Mouse (Mus musculus) hindbrain, embryonic 11.5 days (tissue): Measurements from ENCODE around the gene Cbfb. TPM values are rescaled to one million over a fixed set of nuclear protein-coding genes. Genes with fewer than 3 reads are reported as not detected.

ENCODE experiments used
- ATAC-seq: fragments of 200-750 bp; cut with Nextera tagmentation; 2 replicates; pipeline ENCODE4 v1.8.0; 2017; ENCODE audit warnings: mild to moderate bottlenecking, moderate TSS enrichment, moderate library complexity; ENCODE audit not compliant: low FRiP score
- DNase-seq: peaks from one replicate; pipeline ENCODE4 v3.0.0-alpha.2; 2015; ENCODE audit warnings: low spot score
- H3K27ac ChIP-seq: fragments of 300-500 bp; sonication (generic); 2 replicates; pipeline ENCODE4 v1.5.1; 2014; ENCODE audit warnings: mild to moderate bottlenecking, low read depth, low read length
- H3K27me3 ChIP-seq: fragments of 300-500 bp; sonication (generic); 2 replicates; pipeline ENCODE4 v1.6.1; 2014; ENCODE audit warnings: mild to moderate bottlenecking, low read length, moderate library complexity, mixed read lengths; ENCODE audit not compliant: control insufficient read depth, insufficient read depth
- H3K36me3 ChIP-seq: fragments of 300-500 bp; sonication (generic); 2 replicates; pipeline ENCODE4 v1.6.1; 2014; ENCODE audit warnings: mild to moderate bottlenecking, low read length, moderate library complexity, mixed read lengths; ENCODE audit not compliant: control insufficient read depth, insufficient read depth
- H3K4me1 ChIP-seq: fragments of 300-500 bp; sonication (generic); replicated peaks from 2 replicates; pipeline ENCODE4 v1.6.1; 2014; ENCODE audit warnings: low read length, mixed read lengths; ENCODE audit not compliant: control insufficient read depth, insufficient read depth
- H3K4me2 ChIP-seq: fragments of 300-500 bp; sonication (generic); replicated peaks from 2 replicates; pipeline ENCODE4 v1.6.1; 2014; ENCODE audit warnings: mild to moderate bottlenecking, low read depth, low read length
- H3K4me3 ChIP-seq: fragments of 300-500 bp; sonication (generic); 2 replicates; pipeline ENCODE4 v1.5.1; 2014; ENCODE audit warnings: low read depth, low read length
- H3K9ac ChIP-seq: fragments of 300-500 bp; sonication (generic); 2 replicates; pipeline ENCODE4 v1.6.1; 2014; ENCODE audit warnings: low read depth, low read length
- H3K9me3 ChIP-seq: fragments of 300-500 bp; sonication (generic); 2 replicates; pipeline ENCODE4 v1.6.1; 2016; ENCODE audit warnings: low read length; ENCODE audit not compliant: control insufficient read depth
- WGBS: fragments of 180-500 bp; shearing (Covaris S2); extraction: QIAGEN DNeasy Blood & Tissue Kit; methylation state at CpG from one replicate; pipeline ENCODE4 v1.1.7; 2014; 5-methylcytosine and 5-hydroxymethylcytosine counted together
- polyA plus RNA-seq: library from polyadenylated mRNA; unstranded; fragments of >200 nt; fragmentation: Nextera tagmentation; extraction: Ambion mirVana; gene quantifications from 2 replicates; pipeline ENCODE4 v1.2.1, GENCODE M21; 2014

Gene Cbfb
- polyA plus RNA-seq, 1 experiment from 2014 or later = 65.1 TPM

GRCm38 (mm10) chr8:105206766-105207275 is 36.3 kb downstream of the Cbfb start:
- Histone ChIP-seq H3K27ac (no peak overlapping the region), H3K9me3 (no peaks in the 10 kb centered on the region), H3K9ac (no peak overlapping the region), H3K4me2 (no peak overlapping the region), H3K4me3 (no peak overlapping the region), H3K27me3 (no peaks in the 10 kb centered on the region), H3K4me1 (no peaks in the 10 kb centered on the region), H3K36me3 (no peaks in the 10 kb centered on the region)
- WGBS = 85% methylated on average over 7 of the region's 7 CpGs
- no peak for DNase-seq
- ATAC-seq = no peak

DNA sequence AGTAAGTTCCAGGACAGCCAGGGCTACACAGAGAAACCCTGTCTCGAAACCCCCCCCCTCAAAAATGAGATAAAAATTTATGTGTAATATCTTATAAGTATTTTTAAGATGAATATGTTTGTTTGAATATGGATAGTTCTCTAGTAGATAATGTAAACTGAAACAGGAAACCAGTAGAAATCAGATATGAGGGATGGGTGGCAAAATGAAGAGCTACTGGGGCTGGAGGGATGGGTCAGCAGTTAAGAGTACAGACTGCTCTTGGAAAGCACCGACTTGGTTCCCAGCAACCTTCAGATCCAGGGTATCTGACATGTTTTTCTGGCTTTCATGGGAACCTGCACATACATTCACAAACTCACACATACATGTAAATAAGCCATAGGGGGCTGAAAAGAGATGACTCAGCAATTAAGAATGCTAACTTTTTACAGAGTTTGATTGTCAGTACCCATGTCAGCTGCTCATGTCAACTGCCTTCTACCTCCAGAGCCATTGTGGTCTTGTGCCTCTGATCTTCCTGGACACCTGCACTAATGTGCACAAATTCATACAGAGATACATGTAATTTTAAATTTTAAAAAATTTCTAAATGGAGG is 37.3 kb downstream of the Cbfb start:
- Histone ChIP-seq H3K27ac (no peak overlapping the region), H3K36me3 (no peaks in the 10 kb centered on the region), H3K4me3 (no peak overlapping the region), H3K9me3 (no peaks in the 10 kb centered on the region), H3K9ac (no peak overlapping the region), H3K4me2 (no peak overlapping the region), H3K27me3 (no peaks in the 10 kb centered on the region), H3K4me1 (no peaks in the 10 kb centered on the region)
- ATAC-seq (no peak), DNase-seq (no peak)
- WGBS = 96% methylated on average over 2 of the region's 2 CpGs

DNA sequence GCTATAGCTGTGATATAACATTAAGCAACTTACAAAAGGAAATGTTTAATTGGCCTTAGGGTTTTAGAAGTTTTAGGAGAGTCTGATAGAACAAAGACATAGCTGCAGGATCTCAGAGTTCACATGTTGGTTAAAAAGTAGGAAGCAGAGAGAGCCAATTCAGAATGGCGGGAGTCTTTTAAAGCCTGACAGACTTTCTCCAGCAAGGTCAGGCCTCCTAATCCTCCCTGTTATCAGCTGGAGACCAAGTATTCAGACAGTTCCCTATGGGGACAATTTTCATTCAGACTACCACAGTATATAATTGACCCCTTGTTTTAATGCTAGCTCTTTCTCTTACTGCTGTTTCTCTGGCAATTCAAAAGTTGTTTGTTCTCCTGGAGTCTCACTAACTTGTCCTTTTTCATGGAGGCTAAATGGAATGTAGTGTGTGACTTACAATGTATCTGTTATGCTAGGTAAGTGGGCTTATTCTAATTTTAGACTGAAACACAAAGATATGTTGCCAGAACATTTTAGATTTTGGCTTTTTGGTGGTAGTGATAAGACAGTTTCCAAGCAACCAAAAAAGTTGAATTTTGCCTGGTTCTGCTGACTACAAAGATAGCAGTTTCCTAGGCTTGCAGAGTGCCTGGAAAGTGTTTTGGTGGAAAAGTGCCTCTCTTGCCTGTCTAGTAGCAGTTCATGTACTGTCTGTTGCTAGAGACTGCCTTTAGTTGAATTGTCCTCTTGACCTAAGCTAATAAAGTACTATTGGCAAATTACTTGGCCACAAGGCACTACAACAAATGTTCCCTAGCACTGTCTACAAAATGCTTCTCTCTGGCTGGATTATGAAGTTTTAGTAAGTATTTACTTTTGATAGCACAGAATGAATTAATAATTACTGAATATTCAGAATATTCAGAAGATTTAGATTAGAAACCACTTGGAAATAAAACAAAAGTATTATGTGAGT is 39.0 kb downstream of the Cbfb start:
- 75% methylated on average over 1 of the region's 1 CpGs for WGBS
- DNase-seq (no peak), ATAC-seq (no peak)
- no peaks in the 10 kb centered on the region for H3K9me3 ChIP-seq
- H3K36me3 ChIP-seq = no peaks in the 10 kb centered on the region
- no peak overlapping the region for H3K27ac ChIP-seq
- H3K4me2 ChIP-seq = no peak overlapping the region
- H3K27me3 ChIP-seq = no peaks in the 10 kb centered on the region
- no peak overlapping the region for H3K9ac ChIP-seq
- no peak overlapping the region for H3K4me3 ChIP-seq
- H3K4me1 ChIP-seq = no peaks in the 10 kb centered on the region

- Histone ChIP-seq H3K36me3 (no peaks in the 10 kb centered on the region), H3K4me1 (no peaks in the 10 kb centered on the region), H3K9ac (no peak overlapping the region), H3K9me3 (no peaks in the 10 kb centered on the region), H3K4me2 (no peak overlapping the region), H3K27ac (no peak overlapping the region), H3K27me3 (no peaks in the 10 kb centered on the region), H3K4me3 (no peak overlapping the region)
- DNase-seq (no peak), ATAC-seq (no peak)
- WGBS = 96% methylated on average over 5 of the region's 5 CpGs
These were observed 43.6 kb downstream of the Cbfb start for GRCm38 (mm10) chr8:105214104-105214503.

GRCm38 (mm10) chr8:105217926-105218522 is 47.5 kb downstream of the Cbfb start:
- Histone ChIP-seq H3K4me2 (no peak overlapping the region), H3K9me3 (no peaks in the 10 kb centered on the region), H3K9ac (no peak overlapping the region), H3K4me3 (no peak overlapping the region), H3K27me3 (no peaks in the 10 kb centered on the region), H3K36me3 (no peaks in the 10 kb centered on the region), H3K4me1 (no peaks in the 10 kb centered on the region), H3K27ac (no peak overlapping the region)
- DNase-seq = peak; percentile 72
- 80% methylated on average over 5 of the region's 5 CpGs for WGBS
- peak; percentile 30; the same call in 1 of the 2 replicates for ATAC-seq

DNA sequence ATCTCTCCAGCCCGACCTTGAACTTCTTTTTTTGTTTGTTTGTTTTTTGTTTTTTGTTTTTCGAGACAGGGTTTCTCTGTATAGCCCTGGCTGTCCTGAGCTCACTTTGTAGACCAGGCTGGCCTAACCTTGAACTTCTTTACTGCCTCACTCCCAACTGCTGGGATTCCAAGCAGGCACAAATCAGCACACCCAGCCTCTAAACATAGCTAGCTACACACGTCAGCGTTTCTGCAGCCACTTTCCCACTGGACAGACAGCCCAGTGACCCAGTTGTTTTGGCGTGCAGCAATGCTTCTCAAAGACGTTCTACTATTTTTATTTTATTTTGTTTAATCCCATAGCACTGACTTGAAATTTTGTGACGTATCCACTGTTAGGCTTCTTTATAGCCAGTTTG is 53.4 kb downstream of the Cbfb start:
- no peak overlapping the region for H3K27ac ChIP-seq
- peak overlapping the region; percentile 42; the same call in 1 of the 2 replicates for H3K9ac ChIP-seq
- no peaks in the 10 kb centered on the region for H3K36me3 ChIP-seq
- H3K4me2 ChIP-seq = no peak overlapping the region
- peaks cover 4% of the 10 kb centered on the region for H3K4me1 ChIP-seq
- no peaks in the 10 kb centered on the region for H3K9me3 ChIP-seq
- WGBS = 81% methylated on average over 7 of the region's 7 CpGs
- ATAC-seq = no peak
- DNase-seq = no peak
- no peaks in the 10 kb centered on the region for H3K27me3 ChIP-seq
- H3K4me3 ChIP-seq = no peak overlapping the region

GRCm38 (mm10) chr8:105224413-105225271 is 54.2 kb downstream of the Cbfb start, which contains the start of gene D230025D16Rik:
Gene D230025D16Rik, plus strand, starts transcription at chr8:105225145.
- Histone ChIP-seq H3K27me3 (no peaks in the 10 kb centered on the region), H3K27ac (peak within 1 kb of the TSS; percentile 51), H3K9ac (peak within 1 kb of the TSS; percentile 89), H3K4me1 (peaks cover 4% of the 10 kb centered on the region), H3K4me2 (peak within 1 kb of the TSS; percentile 76), H3K9me3 (no peaks in the 10 kb centered on the region), H3K36me3 (no peaks in the 10 kb centered on the region), H3K4me3 (peak within 1 kb of the TSS; percentile 95)
- DNase-seq (peak; percentile 98), ATAC-seq (peak; percentile 95)
- WGBS = 4% methylated on average over 34 of the region's 34 CpGs

DNA sequence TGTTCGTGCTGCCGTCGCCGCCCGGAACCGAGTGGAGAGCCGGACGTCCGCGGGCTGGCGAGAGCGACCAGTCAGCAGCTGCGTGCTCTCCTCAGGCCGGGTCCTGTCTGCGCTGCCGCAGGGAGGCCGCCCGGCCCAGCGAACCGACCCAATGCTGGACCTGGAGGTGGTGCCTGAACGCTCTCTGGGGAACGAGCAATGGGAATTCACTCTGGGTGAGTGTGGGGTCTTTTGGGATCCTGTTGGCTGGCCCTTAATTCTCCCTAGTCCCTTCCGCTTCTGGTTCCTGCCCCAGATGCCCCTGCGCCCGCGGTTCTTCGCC is 54.8 kb downstream of the Cbfb start:
- DNase-seq (no peak), ATAC-seq (no peak)
- Histone ChIP-seq H3K27me3 (no peaks in the 10 kb centered on the region), H3K4me3 (peak overlapping the region; percentile 95), H3K4me1 (peaks cover 4% of the 10 kb centered on the region), H3K27ac (peak overlapping the region; percentile 51; the same call in 1 of the 2 replicates), H3K9ac (peak overlapping the region; percentile 89), H3K36me3 (no peaks in the 10 kb centered on the region), H3K4me2 (peak overlapping the region; percentile 76), H3K9me3 (no peaks in the 10 kb centered on the region)
- WGBS = under 1% methylated on average over 27 of the region's 27 CpGs
